Mouse (Mus musculus) urinary bladder, adult 18-20 months (tissue): ENCODE measurements around the gene Exoc6.

Experiments used
- DNase-seq, 2 experiments: peaks; one replicate each; pipeline ENCODE4 v3.0.0; 2022; ENCODE audit warnings: low spot score in 2 of 2, mixed read lengths in 2 of 2

The Exoc6 gene

GRCm38 (mm10) chr19:37689478-37689877, 139.3 kb downstream of the Exoc6 start:
- DNase-seq = no peak

DNA sequence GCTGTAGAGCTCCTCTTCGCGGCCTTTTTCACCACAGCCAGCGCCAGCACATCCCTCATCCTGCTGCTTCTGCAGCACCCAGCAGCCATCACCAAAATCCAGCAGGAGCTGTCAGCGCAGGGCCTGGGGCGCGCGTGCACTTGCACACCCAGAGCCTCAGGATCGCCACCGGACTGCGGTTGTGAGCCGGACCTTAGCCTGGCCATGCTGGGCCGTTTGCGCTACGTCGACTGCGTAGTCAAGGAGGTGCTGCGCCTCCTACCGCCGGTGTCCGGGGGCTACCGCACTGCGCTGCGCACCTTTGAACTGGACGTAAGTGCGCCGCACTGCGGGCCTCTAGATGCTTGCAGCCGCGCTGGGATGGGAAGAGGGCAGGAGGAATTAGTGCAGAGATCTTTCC, 140.5 kb downstream of the Exoc6 start:
- DNase-seq = no peak

DNA sequence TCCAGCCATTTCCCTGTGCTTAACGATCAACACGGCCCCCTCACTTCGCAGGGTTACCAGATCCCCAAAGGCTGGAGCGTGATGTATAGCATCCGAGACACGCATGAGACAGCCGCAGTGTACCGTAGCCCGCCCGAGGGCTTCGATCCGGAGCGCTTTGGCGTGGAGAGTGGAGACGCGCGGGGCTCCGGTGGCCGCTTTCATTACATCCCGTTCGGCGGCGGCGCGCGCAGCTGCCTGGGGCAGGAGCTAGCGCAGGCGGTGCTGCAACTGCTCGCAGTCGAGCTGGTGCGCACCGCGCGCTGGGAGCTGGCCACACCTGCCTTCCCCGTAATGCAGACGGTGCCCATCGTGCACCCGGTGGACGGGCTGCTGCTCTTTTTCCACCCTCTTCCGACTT, 142.7 kb downstream of the Exoc6 start:
- DNase-seq = no peak

DNA sequence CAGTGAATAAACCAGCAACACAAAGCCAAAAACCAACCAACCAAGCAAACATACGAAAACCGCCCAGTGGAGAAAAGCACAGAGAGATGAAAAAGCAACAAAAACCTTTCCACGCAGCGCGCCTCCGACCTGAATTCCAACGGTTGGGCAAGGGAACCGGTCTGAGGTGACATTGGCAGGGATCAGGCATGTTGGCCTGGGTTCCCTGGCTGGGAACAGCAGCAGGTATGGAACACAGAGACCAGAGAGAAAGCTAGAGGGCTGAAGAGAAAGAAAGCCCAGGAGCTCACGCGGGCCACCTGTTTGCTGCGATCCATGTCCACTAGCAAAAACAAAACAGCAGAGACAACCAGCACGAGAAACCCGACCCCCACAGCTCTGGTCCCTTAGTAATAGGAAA, 144.9 kb downstream of the Exoc6 start:
- no peak for DNase-seq

- no peak for DNase-seq
Observed at GRCm38 (mm10) chr19:37695762-37696602, 145.8 kb downstream of the Exoc6 start.

DNA sequence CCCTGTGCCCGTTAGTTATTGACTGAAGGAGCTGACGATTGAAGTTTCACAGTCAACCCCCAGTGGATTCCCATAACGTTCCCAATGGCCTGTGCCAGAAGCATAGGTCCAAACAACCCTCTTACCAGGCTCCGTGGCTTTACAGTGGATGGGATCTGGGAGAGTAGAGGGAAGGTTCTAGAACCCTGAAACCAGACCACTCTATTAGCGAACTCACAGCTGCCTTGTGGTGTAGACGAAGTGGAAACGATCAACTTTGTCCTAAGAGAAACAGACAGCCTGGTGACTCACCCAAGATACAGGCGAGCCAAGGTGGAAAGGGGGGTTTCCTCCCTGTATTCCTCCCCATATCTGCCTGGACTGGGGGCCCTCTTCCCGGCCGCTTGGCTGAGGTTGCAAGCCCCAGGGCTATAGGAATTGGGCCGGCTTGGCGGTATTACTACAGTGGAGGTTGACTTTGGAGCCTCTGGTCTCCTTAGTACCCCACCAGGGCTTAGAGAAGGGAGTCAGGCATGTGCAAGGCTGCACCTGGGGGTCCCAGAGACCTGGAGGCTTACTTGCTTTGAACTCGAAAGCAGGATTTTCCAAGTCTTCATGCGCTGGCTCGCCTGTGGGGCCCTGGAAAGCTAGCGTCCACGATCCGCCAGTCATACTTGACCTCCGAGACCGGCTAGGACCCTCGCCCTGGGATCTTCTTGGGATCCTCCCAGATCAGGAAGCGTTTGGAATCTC, 146.6 kb downstream of the Exoc6 start:
- DNase-seq = no peak

GRCm38 (mm10) chr19:37697335-37697636, 147.1 kb downstream of the Exoc6 start:
- DNase-seq = no peak

DNA sequence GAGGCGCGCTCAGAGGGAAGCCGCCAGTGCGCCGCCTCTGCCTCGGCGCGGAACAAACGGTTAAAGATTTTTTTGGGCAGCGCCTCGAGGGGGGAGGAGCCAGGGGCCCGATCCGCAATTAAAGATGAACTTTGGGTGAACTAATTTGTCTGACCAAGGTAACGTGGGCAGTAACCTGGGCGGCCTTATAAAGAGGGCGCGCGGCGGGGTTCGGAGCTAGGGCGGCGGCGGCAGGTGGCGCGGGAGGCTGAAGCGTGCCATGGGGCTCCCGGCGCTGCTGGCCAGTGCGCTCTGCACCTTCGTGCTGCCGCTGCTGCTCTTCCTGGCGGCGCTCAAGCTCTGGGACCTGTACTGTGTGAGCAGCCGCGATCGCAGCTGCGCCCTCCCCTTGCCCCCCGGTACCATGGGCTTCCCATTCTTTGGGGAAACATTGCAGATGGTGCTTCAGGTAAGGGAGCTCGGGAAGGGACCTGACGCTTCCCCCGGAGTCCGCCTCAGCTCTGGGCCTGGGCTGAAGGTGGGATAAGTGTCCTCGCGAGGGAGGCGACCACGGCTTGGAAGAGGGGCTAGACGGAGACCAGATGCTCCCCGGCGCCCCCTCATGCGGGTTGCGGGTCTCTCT, 147.5 kb downstream of the Exoc6 start, which contains the start of gene Cyp26a1:
Gene Cyp26a1, plus strand, starts transcription at position 148 of the 622 bp plus-strand sequence.
- no peak for DNase-seq

- DNase-seq = no peak
Observed at GRCm38 (mm10) chr19:37698273-37699160, 148.3 kb downstream of the Exoc6 start.

DNA sequence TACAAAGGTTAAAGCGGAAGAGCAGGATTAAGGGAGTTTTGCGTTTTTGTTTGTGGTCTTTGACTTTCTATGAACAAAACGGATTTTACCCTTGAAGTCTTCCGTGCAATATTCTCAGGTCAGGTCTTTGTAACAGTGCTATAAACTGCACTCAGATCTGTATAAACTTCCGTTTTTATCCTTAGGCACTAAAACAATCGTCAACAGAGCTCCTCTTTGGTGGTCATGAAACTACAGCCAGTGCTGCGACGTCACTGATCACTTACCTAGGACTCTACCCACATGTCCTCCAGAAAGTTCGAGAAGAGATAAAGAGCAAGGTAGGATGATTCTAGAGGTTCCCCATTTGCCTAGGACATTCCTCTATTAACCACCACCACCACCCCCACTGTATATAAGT, 149.5 kb downstream of the Exoc6 start:
- no peak for DNase-seq

- no peak for DNase-seq
Observed at GRCm38 (mm10) chr19:37702377-37703076, 152.3 kb downstream of the Exoc6 start.

- DNase-seq = peak; percentile 27 to 67
Observed at GRCm38 (mm10) chr19:37703902-37704509, 153.8 kb downstream of the Exoc6 start.

- no peak for DNase-seq
Observed at GRCm38 (mm10) chr19:37705722-37706121, 155.5 kb downstream of the Exoc6 start.

DNA sequence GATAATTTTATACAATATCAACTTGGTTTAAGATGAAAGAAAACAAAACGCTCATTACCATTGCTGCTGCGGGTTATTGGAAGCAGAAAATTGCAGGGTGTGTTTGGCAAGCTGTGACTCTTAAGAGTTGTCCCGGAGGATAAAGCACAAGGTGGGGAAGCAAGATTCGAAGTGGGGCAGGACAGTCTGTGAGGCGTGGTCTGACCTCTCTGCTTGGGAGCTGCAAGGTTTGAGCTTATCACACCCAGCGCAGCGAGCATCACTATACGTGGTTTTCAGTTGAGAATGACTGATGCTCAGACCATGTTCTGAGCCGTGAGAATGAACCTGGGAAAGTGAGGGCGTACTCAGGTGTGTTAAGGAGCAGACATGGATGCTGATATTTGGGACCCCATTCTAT, 164.5 kb downstream of the Exoc6 start:
- DNase-seq = no peak

- no peak for DNase-seq
Observed at GRCm38 (mm10) chr19:37715980-37716379, 165.8 kb downstream of the Exoc6 start.

- DNase-seq = no peak
Observed at GRCm38 (mm10) chr19:37716524-37717175, 166.4 kb downstream of the Exoc6 start.

DNA sequence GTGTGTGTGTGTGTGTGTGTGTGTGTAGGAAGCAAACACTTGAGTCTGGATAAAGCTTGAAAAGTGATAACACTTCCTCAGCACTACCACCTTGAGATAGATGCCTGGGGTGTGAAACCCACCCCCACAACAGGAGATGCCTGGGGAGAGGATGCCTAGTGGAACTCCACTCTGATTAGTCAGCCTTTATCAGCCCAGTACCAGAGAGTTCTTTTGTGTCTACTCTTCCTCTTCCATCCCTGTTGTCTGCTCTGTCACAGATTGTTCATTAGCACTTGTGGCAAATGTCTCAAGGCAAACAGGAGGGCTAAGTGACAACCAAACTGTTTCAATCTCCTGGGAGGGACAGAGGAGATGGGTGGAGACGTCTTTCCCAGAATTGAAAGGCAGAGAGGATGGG, 168.9 kb downstream of the Exoc6 start:
- DNase-seq = no peak

DNA sequence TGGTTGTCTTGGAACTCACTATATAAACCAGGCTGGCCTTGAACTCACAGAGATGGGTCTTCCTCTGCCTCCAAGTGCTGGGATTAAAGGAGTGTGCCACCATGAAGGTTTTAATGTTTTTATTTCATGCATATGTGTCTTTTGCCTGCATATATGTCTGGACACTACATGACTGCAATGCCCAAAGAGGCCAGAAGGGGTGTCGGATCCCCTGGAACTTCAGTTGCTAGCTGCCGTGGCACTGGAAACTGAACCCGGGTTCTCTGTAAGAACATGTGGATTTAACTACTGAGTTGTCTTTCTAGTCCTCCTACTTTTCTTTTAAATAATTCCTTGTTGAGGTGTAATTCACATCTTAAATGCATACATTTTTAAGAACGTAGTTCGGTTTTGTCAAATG, 174.4 kb downstream of the Exoc6 start:
- DNase-seq = no peak

- DNase-seq = no peak
Observed at GRCm38 (mm10) chr19:37726585-37726984, 176.4 kb downstream of the Exoc6 start.

GRCm38 (mm10) chr19:37727366-37727765, 177.1 kb downstream of the Exoc6 start:
- DNase-seq = no peak
